Comparison of ENCODE assay signal across 17 mouse cellular contexts in genomic region chr14:22864132-22864531, GRCm38 (mm10).
DNase-seq lines count a peak whose midpoint lies in the region; ATAC-seq lines count a peak whose summit lies in the region.
"Had no signal": no experiment of that assay in that cellular context is flagged by ENCODE, and none has a peak within 500 bp of the region (broad histone marks: within the 10 kb centered on the region; RNA-seq: fewer than 3 reads in every experiment).

No protein-coding gene starts in this region.

- no peak overlapping the region for H3K4me2 ChIP-seq in embryonic facial prominence, embryonic 15.5 days (replicated peaks)
- H3K4me2 ChIP-seq in hindbrain, embryonic 12.5 days (replicated peaks): no peak overlapping the region
- H3K4me2 ChIP-seq: embryonic facial prominence, embryonic 12.5 days; heart, embryonic 15.5 days had no signal

- WGBS in embryonic facial prominence, embryonic 15.5 days: 47% methylated on average over 7 of the region's 7 CpGs
- WGBS in hindbrain, embryonic 12.5 days: 54% methylated on average over 7 of the region's 7 CpGs

- H3K9me3 ChIP-seq in embryonic facial prominence, embryonic 15.5 days (replicated peaks): no peaks in the 10 kb centered on the region
- no peaks in the 10 kb centered on the region for H3K9me3 ChIP-seq in hindbrain, embryonic 12.5 days (replicated peaks)
- H3K9me3 ChIP-seq: embryonic facial prominence, embryonic 12.5 days; heart, embryonic 15.5 days; hindbrain, embryonic 10.5 days; megakaryocyte, embryonic 14.5 days had no signal

- ATAC-seq in embryonic facial prominence, embryonic 15.5 days (ENCODE audit: insufficient number of reproducible peaks, low FRiP score, low TSS enrichment, low read depth): peak; percentile 57
- ATAC-seq in hindbrain, embryonic 12.5 days (ENCODE audit: low FRiP score): no peak
- ATAC-seq: forebrain, embryonic 14.5 days; lung, postnatal 0 days had no signal

- DNase-seq in MN1 (ENCODE audit: low spot score): peak; percentile 81
- peak; percentile 52 for DNase-seq in embryo, embryonic 10 days (ENCODE audit: low spot score)
- peak; percentile 31 for DNase-seq in retina, embryonic 14.5 days (ENCODE audit: low spot score)
- DNase-seq in left cerebral cortex, postnatal 14 days (ENCODE audit: low spot score in 2 of 2): no peak
- no peak for DNase-seq in layer of hippocampus, postnatal 36 days
- DNase-seq: adrenal gland, postnatal 14 days; cerebellum, adult 9-10 months; kidney, adult 8-10 months had no signal

- H3K27ac ChIP-seq in embryonic facial prominence, embryonic 15.5 days (replicated peaks): no peak overlapping the region
- no peak overlapping the region for H3K27ac ChIP-seq in hindbrain, embryonic 12.5 days
- H3K27ac ChIP-seq: embryonic facial prominence, embryonic 12.5 days; heart, embryonic 15.5 days; hindbrain, embryonic 10.5 days; liver, embryonic 14.5 days had no signal

- H3K4me1 ChIP-seq in embryonic facial prominence, embryonic 15.5 days: no peaks in the 10 kb centered on the region
- H3K4me1 ChIP-seq in hindbrain, embryonic 12.5 days: no peaks in the 10 kb centered on the region
- H3K4me1 ChIP-seq: embryonic facial prominence, embryonic 12.5 days; heart, embryonic 15.5 days; megakaryocyte, embryonic 14.5 days had no signal

- no peaks in the 10 kb centered on the region for H3K27me3 ChIP-seq in embryonic facial prominence, embryonic 15.5 days
- H3K27me3 ChIP-seq in hindbrain, embryonic 12.5 days: no peaks in the 10 kb centered on the region
- H3K27me3 ChIP-seq: embryonic facial prominence, embryonic 12.5 days; heart, embryonic 15.5 days; megakaryocyte, embryonic 14.5 days had no signal

- no peak overlapping the region for H3K9ac ChIP-seq in embryonic facial prominence, embryonic 15.5 days
- no peak overlapping the region for H3K9ac ChIP-seq in hindbrain, embryonic 12.5 days
- H3K9ac ChIP-seq: embryonic facial prominence, embryonic 12.5 days; heart, embryonic 15.5 days; liver, embryonic 14.5 days had no signal

- H3K4me3 ChIP-seq in embryonic facial prominence, embryonic 15.5 days (replicated peaks): no peak overlapping the region
- H3K4me3 ChIP-seq in hindbrain, embryonic 12.5 days: no peak overlapping the region
- H3K4me3 ChIP-seq: embryonic facial prominence, embryonic 12.5 days; heart, embryonic 15.5 days; hindbrain, embryonic 10.5 days; megakaryocyte, embryonic 14.5 days had no signal

- intact Hi-C loops in left cerebral cortex, postnatal 14 days (cut with DNase I): no loop called here

- H3K36me3 ChIP-seq in embryonic facial prominence, embryonic 15.5 days: no peaks in the 10 kb centered on the region
- H3K36me3 ChIP-seq in hindbrain, embryonic 12.5 days: no peaks in the 10 kb centered on the region
- H3K36me3 ChIP-seq: embryonic facial prominence, embryonic 12.5 days; heart, embryonic 15.5 days; hindbrain, embryonic 10.5 days had no signal

Comparison
In these comparisons a context has a peak if more than half of its experiments do, and no peak if none do; other contexts are left out.
1. DNase-seq: peak in MN1 (single experiment), embryo, embryonic 10 days (single experiment) and retina, embryonic 14.5 days (single experiment); none in left cerebral cortex, postnatal 14 days (0 of 2) and layer of hippocampus, postnatal 36 days (0 of 2).